Mouse (Mus musculus): ENCODE measurements at regions not wholly inside any gene's neighbourhood (a gene's known extent, or its start where the extent isn't known, plus 50 kb on each side); places are given as distances from the start of the nearest gene placed in this dataset.

DNA sequence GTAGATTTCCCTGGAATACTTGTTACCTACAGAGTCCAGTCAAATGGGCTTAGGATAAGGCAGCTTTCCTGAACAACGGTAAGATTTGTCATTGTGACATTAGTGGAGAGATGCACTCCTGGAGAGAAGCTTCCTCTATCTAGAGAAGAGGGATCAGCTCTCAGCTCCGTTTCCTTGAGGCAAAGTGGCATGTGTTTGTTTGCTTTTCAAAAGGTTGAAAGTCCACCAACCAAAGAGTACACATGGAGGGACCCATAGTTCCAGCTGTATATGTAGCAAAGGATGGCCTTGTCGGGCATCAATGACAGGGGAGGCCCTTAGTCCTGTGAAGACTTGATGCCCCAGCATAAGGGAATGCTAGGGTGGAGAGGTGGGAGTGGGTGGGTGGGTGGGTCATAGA is 87.9 kb upstream of the Rnd3 start:
- DNase-seq, result no peak

DNA sequence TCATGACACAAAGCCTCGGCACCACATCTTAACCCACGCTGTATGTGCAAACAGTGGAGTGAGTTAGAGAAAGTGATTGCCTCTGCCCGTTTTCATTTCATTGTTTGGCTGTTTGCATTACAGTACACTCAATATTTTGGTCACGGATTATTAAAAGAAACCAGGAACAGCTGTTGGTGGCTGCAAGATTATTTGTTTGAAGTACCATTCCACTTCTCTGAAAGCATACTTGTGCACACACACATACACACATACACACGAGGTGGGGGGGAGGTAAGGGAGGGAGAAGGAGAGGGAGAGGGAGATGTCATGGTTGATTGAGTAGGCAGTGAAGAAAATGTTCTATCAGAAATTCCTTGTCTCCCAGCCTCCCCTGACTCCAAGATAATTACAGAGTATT is 85.5 kb upstream of the Rnd3 start:
- no peak for DNase-seq

DNA sequence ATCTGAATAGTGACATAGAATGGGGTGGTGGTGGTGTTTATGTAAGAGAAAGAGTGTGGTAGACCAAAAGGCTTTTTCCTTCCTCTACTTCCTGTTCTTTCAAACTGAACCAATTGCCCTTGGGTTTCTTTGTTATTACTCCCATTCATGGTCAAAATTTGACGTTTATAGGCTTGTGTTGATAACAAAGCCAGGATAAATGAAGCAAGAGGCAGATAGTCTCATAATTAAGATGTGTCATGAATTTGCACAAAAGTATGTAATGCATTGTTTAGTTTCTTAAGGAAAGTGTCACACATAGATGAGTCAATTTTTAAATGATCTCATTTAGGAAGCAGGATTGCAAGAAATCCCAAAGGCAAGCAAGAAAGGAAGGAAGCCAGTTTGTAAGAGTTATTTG is 73.9 kb upstream of the Rnd3 start:
- no peak for DNase-seq

DNA sequence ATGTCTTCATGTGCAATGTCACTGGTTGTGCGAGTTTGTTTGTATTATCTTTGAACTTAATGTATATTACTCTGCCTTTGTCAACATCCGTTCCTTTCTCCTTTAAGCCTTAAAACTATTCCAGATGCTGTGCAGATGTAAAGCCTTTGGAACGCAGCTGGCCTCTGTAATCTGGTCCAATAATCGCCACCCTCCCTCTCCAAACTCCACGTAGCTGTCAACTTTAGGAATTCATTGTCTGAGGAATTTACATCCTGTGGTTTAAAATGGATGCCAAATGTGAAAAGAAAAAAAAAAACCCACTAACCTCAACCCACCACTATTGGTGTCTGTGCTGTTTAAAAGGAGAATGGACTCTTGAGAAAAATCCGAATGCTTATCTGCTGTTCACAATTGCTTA is 70.8 kb upstream of the Rnd3 start:
- no peak for DNase-seq

DNA sequence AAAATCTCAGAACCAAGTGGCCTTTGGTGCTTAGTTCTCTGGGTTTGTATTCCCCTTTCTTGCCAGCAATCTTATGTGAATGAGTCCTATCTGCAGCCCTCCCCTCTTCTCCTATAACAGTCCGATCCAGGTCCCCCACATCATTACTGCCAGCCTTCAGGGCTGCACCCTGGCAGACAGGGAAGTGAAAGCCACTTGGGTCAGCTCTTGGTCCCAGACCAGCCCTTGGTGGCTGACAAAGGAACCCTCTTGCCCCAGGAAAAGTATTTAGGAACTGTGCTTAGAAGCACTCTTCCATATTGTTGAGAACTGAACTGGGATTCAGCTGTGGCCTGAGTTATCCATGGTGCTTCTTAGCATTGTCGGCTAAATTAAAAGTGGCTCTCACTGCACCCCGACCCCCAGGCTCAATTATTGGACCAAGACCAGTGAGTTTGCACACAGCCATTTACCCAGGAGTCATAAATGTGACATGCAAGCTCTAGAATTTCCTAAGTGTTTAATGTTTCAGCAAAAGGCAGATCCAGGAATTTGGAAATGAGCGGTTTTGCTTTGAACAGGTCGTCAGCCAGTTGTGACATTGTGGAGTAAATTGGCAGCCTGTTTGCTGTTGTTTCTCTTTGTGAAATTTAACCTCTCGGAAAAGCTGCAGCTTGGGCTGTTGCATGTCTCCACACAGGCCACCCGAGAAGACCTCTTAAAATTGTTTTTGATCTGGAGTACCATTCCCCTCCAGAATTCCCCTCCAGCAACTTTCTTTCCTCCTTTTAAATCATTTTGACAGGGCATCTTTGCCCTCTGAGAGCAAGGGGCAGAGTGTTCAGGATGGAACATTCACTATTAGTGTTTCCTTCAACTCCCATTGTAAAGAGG is 58.5 kb upstream of the Rnd3 start:
- DNase-seq, result no peak

DNA sequence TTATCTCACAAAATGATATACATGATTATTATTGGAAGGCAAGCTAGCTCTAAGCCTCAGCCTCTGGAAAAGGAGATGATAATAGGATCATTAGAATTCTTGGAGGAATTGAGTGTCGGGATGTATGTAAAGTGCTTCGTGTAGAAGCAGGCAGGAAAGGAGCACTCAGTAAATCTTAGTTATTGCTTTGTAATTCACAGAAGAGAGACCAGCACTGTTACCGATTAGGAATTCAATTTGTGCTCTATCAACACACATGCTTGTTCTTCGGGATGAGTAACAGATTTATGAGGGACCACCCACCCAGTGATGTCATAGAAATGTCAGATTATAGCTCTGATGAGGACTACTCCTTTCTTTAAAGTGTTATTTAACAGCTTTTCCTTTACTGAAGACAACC is 57.4 kb upstream of the Rnd3 start:
- no peak for DNase-seq
